Mouse (Mus musculus) cerebellum, postnatal 36 days (tissue): ENCODE results near the gene Nkx2-9.
A peak's percentile ranks its signal among the peaks of the same experiment; 100 is the strongest.

Experiments used
- DNase-seq, 2 experiments: peaks; one replicate each; pipeline ENCODE4 v3.0.0; 2021 to 2022; ENCODE audit warnings: mixed read lengths in 2 of 2

Gene Nkx2-9

DNA sequence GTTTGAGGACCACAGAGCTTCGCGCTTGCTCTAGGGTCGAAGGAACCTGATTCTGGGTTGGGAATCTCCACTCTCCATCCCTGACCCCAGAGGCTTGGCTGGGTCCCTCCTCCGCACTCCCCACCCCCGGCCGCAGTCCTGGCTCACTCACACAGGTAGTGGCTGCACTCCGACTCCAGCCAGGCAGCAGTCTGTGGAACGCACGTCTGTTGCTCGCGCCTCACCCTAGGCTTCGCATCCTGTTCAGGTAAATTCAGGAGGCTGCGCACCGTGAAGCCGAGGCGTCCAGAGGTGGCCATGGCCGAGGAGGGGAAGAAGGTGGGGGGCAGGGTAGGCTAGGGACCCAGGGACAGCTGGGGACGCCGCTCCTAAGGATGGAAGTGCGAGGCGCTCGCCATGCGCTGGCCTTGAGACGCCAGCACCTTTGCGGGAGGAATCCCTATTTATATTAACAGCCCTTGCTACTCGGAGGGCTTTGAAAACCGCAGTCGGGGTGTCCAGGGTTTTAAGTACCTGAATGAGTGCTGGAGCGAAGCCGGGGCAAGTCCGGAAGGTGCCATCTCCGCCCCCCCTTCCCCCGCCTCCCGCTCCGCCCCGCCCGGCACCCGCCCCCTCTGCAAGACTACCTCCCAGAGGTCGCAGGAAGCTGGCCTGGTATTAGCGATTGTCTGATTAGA lies at the start of gene Nkx2-9:
Gene Nkx2-9 (minus strand): TSS at position 524 of the 677 bp plus-strand sequence.
- no peak for DNase-seq

DNA sequence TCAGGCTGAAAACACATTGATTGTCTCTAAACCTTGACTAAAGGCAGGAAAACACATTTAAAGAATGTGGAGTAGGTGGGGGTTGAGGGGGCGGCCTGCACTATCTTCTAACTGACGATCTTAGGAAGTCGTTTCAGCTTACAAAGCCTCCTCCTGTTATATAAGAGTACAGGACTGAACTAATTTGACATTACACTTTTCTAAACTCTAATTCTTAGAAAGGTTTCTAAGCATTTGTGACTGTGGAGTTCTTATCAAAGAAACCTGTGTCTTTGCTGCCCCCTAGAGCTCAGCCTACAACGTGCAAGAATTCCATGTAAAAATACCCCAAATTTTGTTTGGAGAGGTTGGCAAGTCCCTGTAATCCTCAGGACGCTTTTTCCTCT lies 24.1 kb upstream of the Nkx2-9 start:
- DNase-seq, result peak; percentile 29 to 37

DNA sequence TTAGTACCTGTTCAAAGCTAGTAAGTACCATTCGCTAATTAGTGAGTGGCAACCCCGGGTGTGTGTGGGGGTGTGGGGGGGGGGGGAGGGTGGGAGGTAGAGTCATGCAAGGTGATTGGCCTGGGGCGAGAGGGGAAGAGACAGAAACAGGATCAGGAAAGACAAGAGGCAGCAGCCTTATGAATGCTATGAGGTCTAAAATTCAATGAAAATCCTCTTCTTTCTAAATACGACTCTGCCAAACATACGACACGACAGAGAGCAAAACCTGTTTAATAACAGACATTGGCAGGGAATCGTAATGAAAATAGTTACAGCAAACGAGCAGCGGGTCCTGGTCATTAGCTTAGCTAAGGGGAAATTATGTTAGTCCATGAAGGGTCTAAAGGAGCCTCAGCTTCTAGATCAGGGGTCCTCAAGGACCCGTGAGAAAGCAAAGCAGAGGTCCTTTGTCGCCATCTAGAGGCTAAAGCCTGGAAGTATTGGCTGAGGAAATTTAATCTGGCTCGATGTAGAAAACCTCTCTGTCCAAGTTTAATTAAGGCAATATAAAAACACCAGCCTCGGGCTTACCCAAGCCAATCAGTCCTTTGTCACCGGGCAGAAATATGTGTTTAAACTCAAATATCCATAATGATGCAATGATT lies 23.6 kb upstream of the Nkx2-9 start:
- DNase-seq, result peak in 1 of 2 experiments; percentile 24

DNA sequence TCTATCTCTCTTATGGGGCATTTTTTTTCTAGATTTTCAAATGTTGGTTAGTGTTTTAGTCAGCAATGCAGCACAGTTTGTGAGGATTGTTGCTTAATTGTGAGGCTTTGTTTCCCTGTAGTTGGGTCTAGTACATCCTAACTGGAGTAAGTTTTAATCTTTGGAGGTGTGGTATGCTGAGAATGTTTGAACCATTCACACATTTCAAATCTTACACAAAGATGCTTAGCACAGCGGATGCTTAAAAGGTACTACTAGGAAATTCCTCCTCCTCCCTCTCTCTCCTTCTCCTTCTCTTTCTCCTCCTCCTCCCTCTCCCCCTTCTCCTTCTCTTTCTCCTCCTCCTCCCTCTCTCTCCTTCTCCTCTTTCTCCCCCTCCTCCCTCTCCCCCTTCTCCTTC lies 3.0 kb upstream of the Nkx2-9 start:
- DNase-seq, result no peak

DNA sequence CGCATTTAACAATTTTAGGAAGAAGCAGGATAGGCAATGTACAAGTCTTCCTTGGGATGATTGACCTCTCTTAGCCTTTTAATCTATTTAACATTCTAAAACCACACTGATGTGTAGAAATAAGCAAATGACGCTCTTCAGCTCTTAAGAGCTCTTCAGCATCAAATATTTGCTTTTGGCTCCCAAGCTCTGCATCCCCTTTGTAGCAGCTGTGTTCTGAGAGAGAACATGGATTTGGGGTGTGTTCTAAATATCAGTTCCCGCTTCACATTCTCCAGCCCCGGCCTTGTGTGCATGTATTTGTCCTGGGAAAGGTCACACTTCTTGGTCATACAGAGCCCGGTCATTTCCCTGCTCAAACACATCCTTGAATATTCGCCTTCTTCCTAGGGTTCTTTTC lies 2.3 kb upstream of the Nkx2-9 start:
- DNase-seq, result no peak

DNA sequence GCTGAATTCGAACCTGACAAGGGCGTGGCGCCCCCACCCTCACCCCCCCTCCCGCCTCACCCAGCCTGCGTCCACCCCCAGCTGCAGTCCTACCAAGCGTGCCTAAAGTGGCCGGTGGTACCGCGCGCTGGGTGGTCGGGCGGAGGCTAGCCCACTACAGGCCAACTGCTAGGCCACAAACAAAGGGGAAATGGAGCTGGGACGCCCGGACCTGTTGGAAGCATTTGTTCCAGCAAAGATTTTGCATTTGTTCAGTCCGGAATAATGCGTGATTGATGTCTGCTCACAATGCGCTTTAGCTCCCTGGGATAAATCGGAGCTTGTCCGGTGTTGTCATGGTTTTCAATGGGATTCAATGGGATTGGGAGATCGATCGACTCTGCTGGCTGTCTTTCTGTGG lies 1.4 kb upstream of the Nkx2-9 start:
- DNase-seq, result no peak

DNA sequence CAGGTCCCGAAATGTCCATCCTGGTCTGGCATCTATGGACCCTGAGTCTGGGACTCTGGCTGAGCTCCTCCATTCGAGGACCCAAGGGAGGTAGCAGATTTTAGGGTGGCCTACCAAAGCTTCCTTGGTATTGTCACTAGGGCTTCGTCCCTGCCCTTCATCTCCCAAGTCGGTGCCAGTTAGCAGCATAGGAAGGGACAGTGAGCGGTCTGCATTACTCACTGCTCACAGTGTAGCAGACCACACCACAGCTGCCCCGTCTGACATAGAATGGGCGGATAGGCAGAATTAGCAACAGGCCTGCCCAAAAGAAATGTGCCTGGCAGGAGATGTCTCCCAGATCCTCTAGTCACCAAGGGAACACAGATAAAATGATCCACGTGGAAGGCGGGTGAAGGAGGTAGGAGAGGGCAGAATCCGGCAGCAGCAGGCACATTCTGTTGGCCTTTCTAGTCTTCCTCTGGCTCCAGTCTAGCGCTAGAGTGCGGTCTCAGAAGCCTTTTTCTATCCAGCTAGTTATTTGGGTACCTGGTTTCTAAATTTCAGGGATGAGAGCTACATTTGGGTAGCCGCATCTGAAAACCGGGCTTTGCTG lies 929 bp upstream of the Nkx2-9 start:
- DNase-seq, result no peak

DNA sequence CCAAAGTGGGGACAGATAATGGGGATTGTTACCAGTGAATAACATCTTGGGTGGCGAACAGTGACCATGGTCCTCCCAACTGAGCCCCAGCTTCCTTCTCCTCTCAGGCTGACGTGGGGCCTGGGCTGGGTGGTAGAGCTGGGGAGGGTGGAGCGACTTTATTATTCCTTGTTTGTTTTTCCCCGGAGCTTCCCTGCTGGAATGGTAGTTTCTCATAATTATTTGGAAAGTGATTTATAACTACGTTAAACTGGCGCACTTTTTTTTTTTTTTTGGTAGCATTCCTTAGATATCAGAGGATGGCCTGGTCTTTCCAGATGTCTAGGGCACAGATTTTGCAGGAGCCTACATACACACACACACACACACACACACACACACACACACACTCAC lies 350 bp upstream of the Nkx2-9 start:
- DNase-seq, result no peak

DNA sequence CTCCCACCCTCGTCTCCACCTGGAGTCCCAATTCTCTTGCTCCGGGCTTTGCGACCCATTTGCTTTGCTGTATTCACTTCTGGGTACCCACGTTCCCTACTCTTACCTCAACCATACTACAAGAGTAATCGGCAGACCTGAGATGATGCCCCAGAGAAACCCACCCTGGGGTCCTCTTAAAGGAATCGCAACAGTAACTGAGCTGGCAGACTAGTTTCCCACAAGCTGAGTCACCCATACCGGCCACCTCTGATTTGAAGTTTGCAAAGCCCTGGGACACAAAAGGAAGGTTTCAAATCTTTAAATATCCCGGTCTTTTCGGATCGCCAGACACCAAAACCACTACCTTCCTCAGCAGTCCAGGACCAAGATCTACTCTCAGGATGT lies 742 bp downstream of the Nkx2-9 start:
- no peak for DNase-seq

DNA sequence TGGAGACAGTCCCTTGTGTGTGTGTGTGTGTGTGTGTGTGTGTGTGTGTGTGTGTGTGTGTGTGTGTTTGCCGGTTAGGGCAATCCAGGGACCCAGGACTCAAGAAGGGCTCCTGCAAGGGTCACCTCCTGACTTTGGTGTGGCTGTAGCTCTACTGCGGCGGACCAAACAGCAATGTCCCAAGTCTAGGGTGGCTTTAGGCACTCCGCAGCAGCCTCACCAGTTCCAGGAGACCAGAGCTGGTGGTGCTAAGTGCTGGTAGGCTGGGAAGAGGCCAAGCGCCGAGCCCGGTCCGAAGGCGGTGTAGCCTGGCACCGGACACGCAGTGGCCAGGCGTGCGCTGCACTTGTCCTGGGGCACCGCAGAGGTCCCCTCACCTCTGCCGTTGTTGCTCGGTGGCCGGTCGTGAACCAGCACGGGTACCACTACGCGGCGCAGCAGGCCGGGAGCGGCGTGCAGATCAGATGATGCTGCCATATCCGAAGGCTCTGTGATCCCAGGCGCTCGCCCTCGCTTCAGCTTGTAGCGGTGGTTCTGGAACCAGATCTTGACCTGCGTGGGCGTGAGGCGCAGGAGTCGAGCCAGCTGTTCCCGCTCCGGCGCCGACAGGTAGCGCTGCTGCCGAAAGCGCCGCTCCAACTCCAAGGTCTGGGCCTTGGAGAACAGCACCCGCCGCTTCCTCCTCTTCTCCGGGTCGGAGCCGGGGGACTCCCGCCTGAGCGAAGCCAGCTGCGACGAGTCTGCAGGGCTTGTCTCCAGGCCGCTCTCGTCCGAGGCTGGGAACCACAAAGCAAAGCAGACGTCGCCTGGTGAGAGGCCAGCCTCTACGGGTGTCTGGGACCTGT lies 1.4 kb downstream of the Nkx2-9 start:
- no peak for DNase-seq

DNA sequence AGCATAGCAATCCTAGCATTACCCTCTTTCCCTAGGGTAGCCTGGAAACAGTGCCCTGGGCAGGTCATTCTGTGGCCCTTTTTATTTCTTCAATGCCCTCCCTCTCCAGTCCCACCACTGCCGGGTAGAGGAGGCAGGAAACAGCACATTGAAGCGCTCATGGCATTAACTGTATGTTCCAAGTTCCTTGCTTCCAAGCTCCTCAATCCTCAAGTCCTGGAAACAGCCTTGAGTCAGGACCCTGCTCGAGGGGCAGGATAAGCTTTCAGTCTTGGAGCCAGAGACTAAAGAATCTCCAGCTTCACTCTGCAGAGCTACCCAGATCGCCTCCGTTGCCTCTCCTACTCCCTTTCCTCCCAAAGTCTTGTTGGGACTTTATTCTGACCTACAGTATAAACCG lies 2.2 kb downstream of the Nkx2-9 start:
- no peak for DNase-seq

DNA sequence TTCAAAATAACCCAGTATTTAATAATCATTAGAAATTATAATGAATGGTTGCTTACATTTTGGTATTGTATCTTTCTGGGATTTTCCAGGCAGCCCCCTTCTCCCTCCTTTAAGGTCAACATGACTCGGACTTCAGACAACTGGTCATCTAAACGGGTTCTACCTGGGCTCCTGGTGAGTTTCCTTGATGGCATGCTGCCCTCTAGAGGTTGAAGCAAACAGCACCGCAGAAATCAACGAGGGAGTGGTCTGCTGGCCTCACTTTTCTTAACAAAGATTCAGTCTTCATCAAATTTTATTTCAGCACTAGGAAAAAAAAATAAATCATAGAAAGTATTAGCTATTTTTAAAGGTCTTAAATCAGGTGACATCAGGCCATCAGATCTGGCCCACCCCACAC lies 21.4 kb downstream of the Nkx2-9 start:
- peak; percentile 11 to 17 for DNase-seq

DNA sequence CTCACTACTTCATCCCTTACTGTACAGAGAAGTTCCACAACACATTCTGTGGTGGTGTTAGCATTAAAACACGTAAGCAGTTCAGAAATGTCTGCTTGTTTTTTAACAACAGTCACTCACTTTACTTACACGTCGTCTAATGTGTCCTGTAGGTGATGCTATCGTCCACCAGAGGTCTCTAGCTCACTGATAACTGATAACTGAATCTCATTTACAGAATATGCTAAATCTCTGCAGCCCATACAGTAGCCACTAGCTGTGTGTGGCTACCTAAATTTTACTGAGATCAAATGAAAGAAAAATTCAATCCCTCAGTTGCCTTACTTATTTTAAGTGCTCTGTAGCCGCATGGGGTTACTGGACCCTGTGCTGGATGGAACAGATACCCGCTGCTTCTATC lies 25.3 kb downstream of the Nkx2-9 start:
- DNase-seq, result no peak
